Mouse (Mus musculus): ENCODE data around the gene Tor1b. TPM values are rescaled to one million over a fixed set of nuclear protein-coding genes. Genes with fewer than 3 reads are reported as not detected.

The Tor1b gene
- polyA plus RNA-seq, 1 experiment: 41.7 TPM

- Histone ChIP-seq H3K4me1 (replicated peaks; ENCODE audit: control insufficient read depth, insufficient read depth, low read length) (peaks cover 15% of the 10 kb centered on the region), H3K27me3 (ENCODE audit: control insufficient read depth, insufficient read depth, low read length) (no peaks in the 10 kb centered on the region), H3K4me3 (ENCODE audit: control insufficient read depth, insufficient read depth, low read length) (peak overlapping the region; percentile 95), H3K27ac (ENCODE audit: control insufficient read depth, insufficient read depth, low read length) (no peak overlapping the region), H3K36me3 (ENCODE audit: control insufficient read depth, insufficient read depth, low read length) (peaks cover 14% of the 10 kb centered on the region)
- WGBS: under 1% methylated on average over 16 of the region's 16 CpGs
- DNase-seq: peak; percentile 8
- TF ChIP-seq POLR2A (IDR thresholded peaks at IDR 0.05; ENCODE audit: control insufficient read depth, extremely low read depth, insufficient read depth, low read length, poor library complexity) (no peak), CTCF (IDR thresholded peaks at IDR 0.05; ENCODE audit: borderline replicate concordance, control insufficient read depth, extremely low read depth, insufficient read depth, low read length, poor library complexity) (no peak)
These were observed 14.1 kb downstream of the Tor1b start for GRCm38 (mm10) chr2:30966826-30967225.

DNA sequence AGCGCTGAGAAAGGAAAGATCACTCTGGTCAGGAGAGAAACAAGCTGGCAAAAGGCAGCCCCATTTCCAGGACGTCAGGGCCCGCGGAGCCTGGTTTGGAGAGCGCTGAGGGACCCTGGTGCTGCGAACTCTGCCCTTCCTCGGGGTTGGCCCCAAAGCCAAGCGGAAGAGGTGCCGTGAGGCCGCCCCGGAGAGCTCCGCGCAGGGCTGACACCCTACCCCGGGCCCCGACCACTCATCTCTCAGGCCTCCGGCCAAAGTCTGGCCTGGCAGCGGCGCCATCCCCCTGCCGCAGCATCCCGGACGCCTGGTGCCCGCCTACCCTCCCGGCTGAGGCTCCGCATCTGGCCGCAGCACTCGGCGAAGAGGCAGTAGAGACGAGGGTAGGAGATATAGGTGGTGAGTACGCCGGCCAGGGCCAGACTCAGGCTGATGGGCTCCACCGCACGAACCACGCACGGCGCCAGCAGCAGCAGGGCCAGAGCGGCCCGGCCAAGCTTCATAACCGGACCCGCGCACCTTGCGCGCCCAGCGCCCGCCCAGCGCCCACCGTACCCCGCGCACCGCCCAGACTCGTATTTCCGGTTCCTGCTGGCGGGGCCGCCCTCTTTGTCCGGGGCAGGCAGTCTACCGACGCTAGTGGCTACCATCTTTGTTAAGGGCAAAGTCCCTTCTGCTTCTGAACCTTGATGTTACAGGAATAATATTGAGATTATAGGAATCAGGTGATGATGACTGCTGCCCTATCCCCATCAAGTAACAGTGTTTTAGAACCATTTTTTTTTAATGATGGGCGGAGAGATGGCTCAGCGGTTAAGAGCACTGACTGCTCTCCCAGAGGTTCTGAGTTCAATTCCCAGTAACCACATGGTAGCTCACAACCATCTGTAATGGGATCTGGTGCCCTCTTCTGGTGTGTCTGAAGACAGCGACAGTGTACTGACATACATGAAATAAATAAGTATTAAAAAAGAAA lies 14.9 kb downstream of the Tor1b start, which contains the start of gene Tor1a:
Gene Tor1a (minus strand): TSS at position 582 of the 976 bp plus-strand sequence.
- Histone ChIP-seq H3K4me3 (ENCODE audit: control insufficient read depth, insufficient read depth, low read length) (peak within 1 kb of the TSS; percentile 95), H3K4me1 (replicated peaks; ENCODE audit: control insufficient read depth, insufficient read depth, low read length) (peaks cover 15% of the 10 kb centered on the region), H3K27ac (ENCODE audit: control insufficient read depth, insufficient read depth, low read length) (no peak within 1 kb of the TSS), H3K36me3 (ENCODE audit: control insufficient read depth, insufficient read depth, low read length) (peaks cover 18% of the 10 kb centered on the region), H3K27me3 (ENCODE audit: control insufficient read depth, insufficient read depth, low read length) (no peaks in the 10 kb centered on the region)
- DNase-seq: peak; percentile 87
- TF ChIP-seq CTCF (IDR thresholded peaks at IDR 0.05; ENCODE audit: borderline replicate concordance, control insufficient read depth, extremely low read depth, insufficient read depth, low read length, poor library complexity) (no peak), POLR2A (IDR thresholded peaks at IDR 0.05; ENCODE audit: control insufficient read depth, extremely low read depth, insufficient read depth, low read length, poor library complexity) (peak; percentile 60; the same call in 1 of the 2 replicates)
- WGBS: 4% methylated on average over 59 of the region's 59 CpGs

DNA sequence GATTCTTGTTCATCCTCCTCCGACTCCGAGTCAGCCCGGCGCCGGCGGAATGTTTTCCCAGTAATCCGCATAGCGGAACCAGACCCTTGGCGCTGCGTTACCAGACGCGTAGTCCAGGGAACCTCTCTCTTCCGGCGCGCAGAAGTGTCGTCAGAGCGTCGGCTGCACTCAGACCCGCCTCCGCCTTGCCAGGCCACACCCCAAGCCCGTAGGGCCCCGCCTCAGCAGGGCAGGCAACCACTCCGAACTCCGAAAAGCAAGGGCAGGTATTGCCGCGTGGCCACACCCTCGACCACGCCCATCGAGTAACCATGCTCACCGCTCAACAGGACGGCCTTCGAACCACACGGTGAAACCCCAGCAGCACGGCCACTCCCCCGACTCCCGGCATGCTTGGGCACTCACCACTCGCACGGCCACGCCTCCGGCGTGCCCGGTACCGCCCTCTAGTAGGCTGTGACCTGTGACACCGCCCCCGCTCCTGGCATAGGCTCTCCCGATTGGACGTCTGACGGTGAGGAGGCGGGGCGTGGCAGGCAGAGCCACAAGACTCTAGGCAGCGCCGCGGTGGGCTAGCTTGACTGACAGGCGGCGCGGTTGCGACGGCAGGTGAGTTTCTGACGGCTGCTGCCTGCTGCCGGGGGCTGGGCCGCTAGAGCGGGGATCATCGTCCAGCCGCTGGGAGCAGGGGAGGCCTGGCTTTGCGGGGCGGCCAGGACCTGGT lies 29.2 kb downstream of the Tor1b start, which contains the start of the genes BC005624 and Usp20:
Gene BC005624 (minus strand): TSS at position 412 of the 724 bp plus-strand sequence.
Gene Usp20 (plus strand): TSS at position 490 of the 724 bp plus-strand sequence.
- peak; percentile 85 for TF ChIP-seq POLR2A (IDR thresholded peaks at IDR 0.05; ENCODE audit: control insufficient read depth, extremely low read depth, insufficient read depth, low read length, poor library complexity)
- TF ChIP-seq CTCF (IDR thresholded peaks at IDR 0.05; ENCODE audit: borderline replicate concordance, control insufficient read depth, extremely low read depth, insufficient read depth, low read length, poor library complexity): peak; percentile 61
- WGBS: under 1% methylated on average over 66 of the region's 66 CpGs
- peak; percentile 100 for DNase-seq
- Histone ChIP-seq H3K4me1 (replicated peaks; ENCODE audit: control insufficient read depth, insufficient read depth, low read length) (peaks cover 18% of the 10 kb centered on the region), H3K27me3 (ENCODE audit: control insufficient read depth, insufficient read depth, low read length) (no peaks in the 10 kb centered on the region), H3K36me3 (ENCODE audit: control insufficient read depth, insufficient read depth, low read length) (no peaks in the 10 kb centered on the region), H3K4me3 (ENCODE audit: control insufficient read depth, insufficient read depth, low read length) (peak within 1 kb of the TSS; percentile 81), H3K27ac (ENCODE audit: control insufficient read depth, insufficient read depth, low read length) (no peak within 1 kb of the TSS)

- DNase-seq: peak; percentile 14
- Histone ChIP-seq H3K4me3 (ENCODE audit: control insufficient read depth, insufficient read depth, low read length) (no peak overlapping the region), H3K27ac (ENCODE audit: control insufficient read depth, insufficient read depth, low read length) (no peak overlapping the region), H3K36me3 (ENCODE audit: control insufficient read depth, insufficient read depth, low read length) (no peaks in the 10 kb centered on the region), H3K27me3 (ENCODE audit: control insufficient read depth, insufficient read depth, low read length) (no peaks in the 10 kb centered on the region), H3K4me1 (replicated peaks; ENCODE audit: control insufficient read depth, insufficient read depth, low read length) (peaks cover 18% of the 10 kb centered on the region)
- no peak for TF ChIP-seq POLR2A (IDR thresholded peaks at IDR 0.05; ENCODE audit: control insufficient read depth, extremely low read depth, insufficient read depth, low read length, poor library complexity)
- no peak for TF ChIP-seq CTCF (IDR thresholded peaks at IDR 0.05; ENCODE audit: borderline replicate concordance, control insufficient read depth, extremely low read depth, insufficient read depth, low read length, poor library complexity)
- WGBS: 36% methylated on average over 7 of the region's 7 CpGs
These were observed 30.3 kb downstream of the Tor1b start for GRCm38 (mm10) chr2:30983024-30983423.

DNA sequence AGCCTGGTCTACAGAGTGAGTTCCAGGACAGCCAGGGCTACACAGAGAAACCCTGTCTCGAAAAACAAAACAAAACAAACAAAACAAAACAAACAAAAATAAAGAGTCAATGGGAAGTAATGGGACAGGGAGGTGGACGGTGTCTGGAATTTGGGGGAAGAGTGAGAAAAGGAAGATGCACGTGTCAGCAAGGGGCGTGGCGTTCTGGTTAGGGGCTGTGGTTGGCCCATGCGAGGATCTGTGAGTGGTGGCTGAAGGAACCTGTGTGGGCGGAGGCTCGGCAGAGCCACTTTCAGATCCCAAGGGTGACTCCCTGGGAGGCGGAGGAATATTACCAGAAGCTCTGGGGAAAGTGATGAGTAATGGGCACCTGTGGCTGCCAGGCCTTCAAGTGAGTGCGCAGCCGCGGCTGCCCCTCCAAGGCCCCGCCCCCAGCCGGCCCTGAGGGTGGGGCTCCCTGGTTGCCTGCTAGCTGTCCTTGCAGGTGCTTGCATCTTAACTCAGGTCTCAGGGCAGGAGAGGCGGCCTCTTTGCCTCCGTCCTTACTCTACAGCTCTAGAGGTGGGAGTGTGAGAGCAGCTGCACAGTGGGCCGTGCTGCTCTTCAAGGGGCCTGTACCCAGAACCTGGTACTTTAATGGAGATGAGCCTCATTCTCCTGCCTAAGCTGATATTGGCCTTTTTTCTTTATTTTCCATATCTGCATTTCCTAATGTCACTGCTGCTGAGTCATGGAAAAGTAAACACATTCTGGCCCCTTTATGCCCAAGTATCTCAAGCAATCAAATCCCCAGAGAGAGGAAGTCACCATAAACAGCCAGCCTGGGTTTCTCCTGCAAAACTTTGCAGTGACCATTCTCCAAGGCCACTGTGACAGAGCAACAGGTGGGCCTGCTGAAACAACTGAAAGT lies 32.6 kb downstream of the Tor1b start:
- H3K4me1 ChIP-seq (replicated peaks; ENCODE audit: control insufficient read depth, insufficient read depth, low read length): peaks cover 18% of the 10 kb centered on the region
- no peak for TF ChIP-seq CTCF (IDR thresholded peaks at IDR 0.05; ENCODE audit: borderline replicate concordance, control insufficient read depth, extremely low read depth, insufficient read depth, low read length, poor library complexity)
- TF ChIP-seq POLR2A (IDR thresholded peaks at IDR 0.05; ENCODE audit: control insufficient read depth, extremely low read depth, insufficient read depth, low read length, poor library complexity): no peak
- H3K36me3 ChIP-seq (ENCODE audit: control insufficient read depth, insufficient read depth, low read length): no peaks in the 10 kb centered on the region
- DNase-seq: peak; percentile 44
- H3K4me3 ChIP-seq (ENCODE audit: control insufficient read depth, insufficient read depth, low read length): no peak overlapping the region
- H3K27me3 ChIP-seq (ENCODE audit: control insufficient read depth, insufficient read depth, low read length): no peaks in the 10 kb centered on the region
- H3K27ac ChIP-seq (ENCODE audit: control insufficient read depth, insufficient read depth, low read length): no peak overlapping the region
- 50% methylated on average over 17 of the region's 17 CpGs for WGBS

Data from thymus, adult 2 months (tissue).